Mouse (Mus musculus) heart, embryonic 12.5 days (tissue): ENCODE data around the gene Atp13a4. TPM values are rescaled to one million over a fixed set of nuclear protein-coding genes. Genes with fewer than 3 reads are reported as not detected.
A peak's percentile ranks its signal among the peaks of the same experiment; 100 is the strongest.

ENCODE experiments used
- ATAC-seq: fragments of 200-750 bp; cut with Nextera tagmentation; 2 replicates; pipeline ENCODE4 v1.8.0; 2017; ENCODE audit warnings: moderate TSS enrichment, moderate library complexity; ENCODE audit not compliant: insufficient number of reproducible peaks, low FRiP score
- H3K27ac ChIP-seq: fragments of 300-500 bp; sonication (generic); 2 replicates; pipeline ENCODE4 v1.5.1; 2016; ENCODE audit warnings: mild to moderate bottlenecking, moderate library complexity; ENCODE audit not compliant: poor library complexity, severe bottlenecking
- H3K27me3 ChIP-seq: fragments of 300-500 bp; sonication (generic); replicated peaks from 2 replicates; pipeline ENCODE4 v1.6.1; 2016; ENCODE audit warnings: mild to moderate bottlenecking, moderate library complexity
- H3K36me3 ChIP-seq: fragments of 300-500 bp; sonication (generic); 2 replicates; pipeline ENCODE4 v1.6.1; 2016; ENCODE audit warnings: mild to moderate bottlenecking, moderate library complexity
- H3K4me1 ChIP-seq: fragments of 300-500 bp; sonication (generic); replicated peaks from 2 replicates; pipeline ENCODE4 v1.6.1; 2016; ENCODE audit warnings: mild to moderate bottlenecking
- H3K4me2 ChIP-seq: fragments of 300-500 bp; sonication (generic); 2 replicates; pipeline ENCODE4 v1.6.1; 2016; ENCODE audit warnings: mild to moderate bottlenecking, moderate library complexity
- H3K4me3 ChIP-seq: fragments of 300-500 bp; sonication (generic); 2 replicates; pipeline ENCODE4 v1.5.1; 2016; ENCODE audit warnings: mild to moderate bottlenecking
- H3K9ac ChIP-seq: fragments of 300-500 bp; sonication (generic); 2 replicates; pipeline ENCODE4 v1.6.1; 2016; ENCODE audit warnings: mild to moderate bottlenecking, moderate library complexity
- H3K9me3 ChIP-seq: fragments of 300-500 bp; sonication (generic); replicated peaks from 2 replicates; pipeline ENCODE4 v1.6.1; 2016; ENCODE audit warnings: mild to moderate bottlenecking, moderate library complexity
- WGBS: fragments of 180-500 bp; shearing (Covaris S2); methylation state at CpG from one replicate; pipeline ENCODE4 v1.1.7; 2016; 5-methylcytosine and 5-hydroxymethylcytosine counted together
- polyA plus RNA-seq: library from polyadenylated mRNA; unstranded; fragments of >200 nt; fragmentation: Nextera tagmentation; extraction: Ambion mirVana; gene quantifications from 2 replicates; pipeline ENCODE4 v1.2.1, GENCODE M21; 2016

The Atp13a4 gene
- polyA plus RNA-seq, 1 experiment from 2014 or later: 0.05 TPM

GRCm38 (mm10) chr16:29480396-29480795 lies 64.3 kb downstream of the Atp13a4 start:
- no peaks in the 10 kb centered on the region for H3K36me3 ChIP-seq
- ATAC-seq: no peak
- H3K4me1 ChIP-seq: no peaks in the 10 kb centered on the region
- no peak overlapping the region for H3K4me2 ChIP-seq
- H3K9ac ChIP-seq: no peak overlapping the region
- H3K4me3 ChIP-seq: no peak overlapping the region
- no peaks in the 10 kb centered on the region for H3K27me3 ChIP-seq
- 71% methylated on average over 6 of the region's 6 CpGs for WGBS
- no peak overlapping the region for H3K27ac ChIP-seq
- no peaks in the 10 kb centered on the region for H3K9me3 ChIP-seq

DNA sequence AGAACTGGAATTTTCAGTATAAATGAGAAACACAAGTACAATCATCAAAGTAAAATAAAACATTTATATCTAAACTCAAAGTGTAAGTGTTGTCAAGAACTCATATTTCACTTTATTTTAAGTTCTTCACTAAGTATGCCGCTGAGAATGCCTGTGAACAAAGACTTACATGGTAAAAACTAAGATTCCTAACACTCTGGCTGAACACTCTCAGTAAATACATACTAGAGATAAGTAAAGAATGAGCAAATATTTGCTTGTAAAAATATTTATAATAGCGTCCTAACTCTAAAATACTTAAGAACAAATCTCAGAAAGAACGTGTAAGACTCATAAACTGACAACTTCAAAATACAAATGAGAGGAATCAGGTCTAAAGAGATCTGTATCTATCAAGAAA lies 80.9 kb downstream of the Atp13a4 start:
- ATAC-seq: no peak
- Histone ChIP-seq H3K4me2 (no peak overlapping the region), H3K27ac (no peak overlapping the region), H3K36me3 (no peaks in the 10 kb centered on the region), H3K4me1 (no peaks in the 10 kb centered on the region), H3K9ac (no peak overlapping the region), H3K4me3 (no peak overlapping the region), H3K27me3 (no peaks in the 10 kb centered on the region), H3K9me3 (no peaks in the 10 kb centered on the region)
- WGBS: 66% methylated on average over 3 of the region's 3 CpGs

DNA sequence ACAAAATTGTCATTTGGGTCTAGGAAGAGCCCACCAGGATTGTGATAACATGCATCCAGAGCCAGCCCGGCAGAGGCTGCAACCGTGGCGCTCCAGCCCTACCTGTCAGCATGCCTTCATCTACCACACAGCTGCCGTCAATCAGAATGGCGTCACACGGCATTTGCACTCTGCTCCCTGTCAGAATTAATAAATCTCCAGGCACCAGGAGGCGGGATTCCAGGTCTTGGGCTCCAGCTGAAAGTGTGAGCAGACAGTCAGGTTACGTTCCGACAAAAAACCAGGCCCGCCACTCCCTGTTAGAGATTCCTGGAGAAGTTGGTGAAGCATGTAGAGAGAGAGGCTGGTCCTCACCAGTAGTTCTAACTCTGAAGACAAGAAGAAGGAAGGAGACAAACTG lies 85.3 kb downstream of the Atp13a4 start:
- Histone ChIP-seq H3K9me3 (no peaks in the 10 kb centered on the region), H3K4me2 (no peak overlapping the region), H3K4me3 (no peak overlapping the region), H3K4me1 (no peaks in the 10 kb centered on the region), H3K9ac (no peak overlapping the region), H3K36me3 (no peaks in the 10 kb centered on the region), H3K27me3 (no peaks in the 10 kb centered on the region), H3K27ac (no peak overlapping the region)
- no peak for ATAC-seq
- 58% methylated on average over 10 of the region's 10 CpGs for WGBS

GRCm38 (mm10) chr16:29456851-29457250 lies 87.8 kb downstream of the Atp13a4 start:
- Histone ChIP-seq H3K4me2 (no peak overlapping the region), H3K9ac (no peak overlapping the region), H3K4me1 (no peaks in the 10 kb centered on the region), H3K36me3 (no peaks in the 10 kb centered on the region), H3K4me3 (no peak overlapping the region), H3K27me3 (no peaks in the 10 kb centered on the region), H3K9me3 (no peaks in the 10 kb centered on the region), H3K27ac (no peak overlapping the region)
- no peak for ATAC-seq
- 80% methylated on average over 2 of the region's 2 CpGs for WGBS

- no peak for ATAC-seq
- Histone ChIP-seq H3K36me3 (no peaks in the 10 kb centered on the region), H3K27ac (no peak overlapping the region), H3K9me3 (no peaks in the 10 kb centered on the region), H3K9ac (no peak overlapping the region), H3K4me3 (no peak overlapping the region), H3K27me3 (no peaks in the 10 kb centered on the region), H3K4me1 (no peaks in the 10 kb centered on the region), H3K4me2 (no peak overlapping the region)
- WGBS: 54% methylated on average over 6 of the region's 6 CpGs
Measured at GRCm38 (mm10) chr16:29453282-29453681, 91.4 kb downstream of the Atp13a4 start.

DNA sequence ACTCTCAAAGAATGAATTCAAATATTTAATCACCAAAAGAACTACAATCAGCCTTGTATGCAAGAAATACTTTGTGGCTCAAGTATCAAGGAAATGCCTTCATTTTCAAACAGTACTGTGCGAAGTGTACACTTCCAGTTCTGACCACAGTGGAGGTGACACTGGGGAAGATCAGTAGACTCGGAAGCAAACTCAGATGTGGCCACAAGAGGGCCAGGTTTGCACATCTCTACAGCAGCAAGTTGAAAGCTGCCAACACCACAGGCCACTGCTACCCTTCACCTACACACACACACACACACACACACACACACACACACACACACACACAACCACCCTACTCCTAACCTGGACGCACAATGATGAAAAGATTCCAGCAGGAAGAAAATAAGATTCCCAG lies 93.0 kb downstream of the Atp13a4 start:
- WGBS: 55% methylated on average over 3 of the region's 3 CpGs
- H3K9me3 ChIP-seq: no peaks in the 10 kb centered on the region
- no peak overlapping the region for H3K4me3 ChIP-seq
- H3K36me3 ChIP-seq: no peaks in the 10 kb centered on the region
- no peak for ATAC-seq
- no peak overlapping the region for H3K4me2 ChIP-seq
- H3K4me1 ChIP-seq: no peaks in the 10 kb centered on the region
- H3K27ac ChIP-seq: no peak overlapping the region
- H3K9ac ChIP-seq: no peak overlapping the region
- H3K27me3 ChIP-seq: no peaks in the 10 kb centered on the region

- ATAC-seq: no peak
- Histone ChIP-seq H3K9ac (no peak overlapping the region), H3K36me3 (no peaks in the 10 kb centered on the region), H3K27ac (no peak overlapping the region), H3K27me3 (no peaks in the 10 kb centered on the region), H3K4me3 (no peak overlapping the region), H3K9me3 (no peaks in the 10 kb centered on the region), H3K4me1 (no peaks in the 10 kb centered on the region), H3K4me2 (no peak overlapping the region)
- 33% methylated on average over 3 of the region's 3 CpGs for WGBS
Measured at GRCm38 (mm10) chr16:29442126-29442525, 102.5 kb downstream of the Atp13a4 start.

DNA sequence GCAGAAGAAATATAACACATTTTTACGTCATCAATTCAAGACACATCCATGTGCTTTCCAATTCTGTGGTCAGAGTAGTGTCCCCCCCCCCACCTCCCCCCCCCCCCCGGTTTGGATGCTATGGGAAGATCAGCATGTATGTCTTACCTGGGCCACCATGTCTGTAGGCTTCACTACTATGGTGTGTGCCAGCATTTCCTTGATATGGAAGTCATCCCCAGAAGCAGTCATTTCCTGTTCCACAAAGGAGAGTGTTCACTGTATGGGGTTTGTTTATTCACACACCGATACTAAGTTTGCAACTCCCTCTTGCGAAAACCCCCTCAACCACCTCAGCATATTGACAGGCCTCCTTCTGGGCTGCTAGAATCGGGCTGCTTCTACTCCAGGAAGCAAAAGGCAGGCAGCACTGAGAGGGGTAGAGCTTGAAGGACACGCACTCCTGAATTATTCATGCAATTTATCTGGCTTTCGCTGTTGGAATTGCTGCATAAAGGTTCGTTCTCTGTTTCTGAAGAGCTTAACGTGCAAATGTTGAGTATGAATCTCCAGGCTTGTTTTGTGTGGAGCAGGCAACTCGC lies 103.2 kb downstream of the Atp13a4 start:
- Histone ChIP-seq H3K4me1 (no peaks in the 10 kb centered on the region), H3K9me3 (no peaks in the 10 kb centered on the region), H3K9ac (no peak overlapping the region), H3K27me3 (no peaks in the 10 kb centered on the region), H3K36me3 (no peaks in the 10 kb centered on the region), H3K27ac (no peak overlapping the region), H3K4me3 (no peak overlapping the region), H3K4me2 (no peak overlapping the region)
- ATAC-seq: no peak
- WGBS: 68% methylated on average over 9 of the region's 10 CpGs

- no peak overlapping the region for H3K9ac ChIP-seq
- H3K4me1 ChIP-seq: no peaks in the 10 kb centered on the region
- no peaks in the 10 kb centered on the region for H3K27me3 ChIP-seq
- no peak overlapping the region for H3K4me3 ChIP-seq
- no peak overlapping the region for H3K27ac ChIP-seq
- H3K4me2 ChIP-seq: no peak overlapping the region
- peak; percentile 9; the same call in 1 of the 2 replicates for ATAC-seq
- no peaks in the 10 kb centered on the region for H3K9me3 ChIP-seq
- no peaks in the 10 kb centered on the region for H3K36me3 ChIP-seq
- WGBS: 72% methylated on average over 5 of the region's 5 CpGs
Measured at GRCm38 (mm10) chr16:29438045-29438444, 106.6 kb downstream of the Atp13a4 start.

- ATAC-seq: no peak
- Histone ChIP-seq H3K9me3 (no peaks in the 10 kb centered on the region), H3K4me1 (no peaks in the 10 kb centered on the region), H3K27me3 (no peaks in the 10 kb centered on the region), H3K4me2 (no peak overlapping the region), H3K4me3 (no peak overlapping the region), H3K36me3 (no peaks in the 10 kb centered on the region), H3K9ac (no peak overlapping the region), H3K27ac (no peak overlapping the region)
- WGBS: 55% methylated on average over 6 of the region's 6 CpGs
Measured at GRCm38 (mm10) chr16:29435746-29436145, 108.9 kb downstream of the Atp13a4 start.

- H3K9ac ChIP-seq: no peak overlapping the region
- ATAC-seq: no peak
- no peak overlapping the region for H3K27ac ChIP-seq
- no peaks in the 10 kb centered on the region for H3K27me3 ChIP-seq
- H3K36me3 ChIP-seq: no peaks in the 10 kb centered on the region
- 13% methylated on average over 5 of the region's 5 CpGs for WGBS
- no peaks in the 10 kb centered on the region for H3K9me3 ChIP-seq
- no peak overlapping the region for H3K4me3 ChIP-seq
- H3K4me2 ChIP-seq: no peak overlapping the region
- H3K4me1 ChIP-seq: no peaks in the 10 kb centered on the region
Measured at GRCm38 (mm10) chr16:29434712-29435111, 110.0 kb downstream of the Atp13a4 start.

DNA sequence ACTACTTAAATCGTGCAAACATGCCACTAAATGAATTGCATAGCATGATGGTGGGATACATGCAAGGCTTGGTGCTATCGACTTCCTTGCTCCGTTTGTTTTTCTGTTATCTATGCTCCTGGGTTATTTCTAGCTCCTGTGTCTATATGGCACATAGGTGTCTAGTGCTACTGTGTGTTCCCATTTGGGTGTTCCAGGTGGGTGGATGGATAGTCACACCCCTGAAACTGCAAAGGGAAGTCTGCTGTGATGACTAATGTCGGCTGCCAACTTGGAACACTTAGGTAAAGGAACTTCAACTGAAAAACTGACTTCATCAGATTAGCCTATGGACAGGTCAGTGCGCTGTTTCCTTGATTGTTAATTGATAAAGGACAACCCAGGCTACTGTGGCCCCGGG lies 129.8 kb downstream of the Atp13a4 start:
- Histone ChIP-seq H3K9me3 (0 out of 2 replicates have a peak, but pooled peaks cover 4% of the 10 kb centered on the region), H3K4me3 (no peak overlapping the region), H3K27ac (no peak overlapping the region), H3K4me1 (no peaks in the 10 kb centered on the region), H3K4me2 (no peak overlapping the region), H3K36me3 (no peaks in the 10 kb centered on the region), H3K27me3 (no peaks in the 10 kb centered on the region), H3K9ac (no peak overlapping the region)
- ATAC-seq: no peak
- WGBS: 75% methylated on average over 6 of the region's 6 CpGs
